Mouse (Mus musculus): Measurements from ENCODE around the gene Prkacb.

Prkacb gene

DNA sequence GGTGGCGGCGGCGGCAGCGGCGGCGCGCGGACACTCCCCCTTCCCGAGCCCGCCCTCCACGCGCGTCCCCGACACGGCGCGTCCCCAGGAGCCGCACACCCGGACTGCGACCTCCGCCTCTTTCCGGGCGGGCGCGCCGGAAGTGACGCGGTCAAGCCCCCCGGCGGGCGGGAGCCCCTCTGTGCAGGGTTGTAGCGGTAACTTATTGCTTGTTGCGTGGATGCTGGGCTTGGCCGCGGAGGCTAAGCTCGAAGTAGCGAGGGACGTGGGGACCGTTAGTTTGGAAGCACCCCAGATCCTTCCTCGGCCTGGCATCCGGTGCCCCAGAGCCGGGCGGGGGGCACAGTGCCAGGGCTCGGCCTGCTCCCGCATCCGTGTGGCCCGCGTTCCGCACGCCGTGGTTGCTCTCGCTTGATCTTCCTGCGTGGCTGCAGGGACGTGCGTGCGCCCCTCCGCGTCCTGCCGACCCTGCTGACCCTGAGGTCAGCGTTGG, at the start of gene Prkacb:
Gene Prkacb (minus strand): TSS at position 90 of the 493 bp plus-strand sequence.
- peak; percentile 77 for DNase-seq (ENCODE audit: low read depth, low spot score)

DNA sequence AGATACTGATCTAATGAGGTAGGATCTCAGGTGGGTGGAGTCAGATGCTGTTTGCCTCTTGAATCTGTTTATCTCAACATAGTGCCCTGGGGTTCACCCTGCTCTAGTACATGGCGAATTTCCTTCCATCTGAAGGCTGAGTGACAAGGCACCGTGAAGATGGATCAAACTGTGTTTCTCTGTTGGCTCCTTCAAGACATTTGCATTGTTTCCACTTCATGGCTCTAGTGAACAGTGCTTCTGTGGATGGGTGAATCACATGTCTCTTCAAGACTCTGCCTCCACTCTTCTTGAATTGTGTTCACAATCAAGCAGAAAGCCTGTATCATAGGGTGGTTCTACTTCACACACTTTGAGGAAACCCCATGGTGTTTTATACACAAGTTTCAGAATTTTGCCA, 47.5 kb upstream of the Prkacb start:
- DNase-seq (ENCODE audit: low read depth, low spot score) = no peak

DNA sequence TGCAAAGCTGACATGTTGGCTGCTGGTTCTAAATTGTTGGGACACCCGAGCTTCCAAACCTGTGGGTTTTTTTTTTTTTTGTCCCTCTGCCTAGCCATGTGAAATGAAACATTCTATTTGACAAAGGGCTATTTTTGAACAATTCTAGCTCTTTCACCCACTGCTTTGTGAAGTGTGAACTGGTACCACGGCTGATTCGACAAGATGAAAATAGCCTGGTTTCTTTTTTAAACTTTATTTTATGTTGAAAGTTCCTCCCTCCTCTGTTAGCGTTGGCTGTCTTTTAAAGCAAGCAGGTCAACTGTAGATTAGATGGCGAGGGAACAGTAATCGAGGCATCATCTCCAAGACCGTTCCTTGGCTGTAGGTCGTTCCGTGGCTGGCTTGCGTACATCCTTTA, 44.6 kb upstream of the Prkacb start:
- DNase-seq (ENCODE audit: low read depth, low spot score) = no peak

DNA sequence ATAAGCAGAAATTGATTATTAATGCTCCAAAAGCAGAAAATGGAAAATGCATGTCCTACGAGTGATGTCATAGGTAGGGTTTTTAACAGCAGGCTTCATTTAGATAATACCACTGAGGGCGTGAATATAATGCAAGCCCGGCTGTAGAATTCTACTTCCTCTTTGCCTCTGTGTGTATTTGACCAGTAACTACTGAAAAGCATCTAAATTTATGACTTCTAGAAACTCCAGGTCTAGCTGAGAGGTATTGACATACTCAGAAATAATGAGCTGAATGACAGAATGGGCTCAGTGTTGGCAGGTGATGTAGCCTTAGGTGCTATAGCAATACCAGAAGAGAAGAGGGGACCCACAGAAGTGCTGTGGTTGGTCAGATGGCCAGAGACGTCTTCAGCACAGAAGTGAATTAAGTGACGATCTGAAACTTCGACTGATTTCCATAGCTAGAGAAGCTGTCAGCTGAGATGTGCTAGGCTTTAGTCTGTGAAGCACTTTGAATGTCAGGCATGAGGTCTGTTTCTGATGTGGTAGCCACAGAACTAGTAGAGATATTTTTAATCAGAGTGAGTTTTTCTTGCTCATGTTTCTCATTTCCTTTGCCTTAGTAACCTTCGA, 41.8 kb upstream of the Prkacb start:
- no peak for DNase-seq (ENCODE audit: low read depth, low spot score)

DNA sequence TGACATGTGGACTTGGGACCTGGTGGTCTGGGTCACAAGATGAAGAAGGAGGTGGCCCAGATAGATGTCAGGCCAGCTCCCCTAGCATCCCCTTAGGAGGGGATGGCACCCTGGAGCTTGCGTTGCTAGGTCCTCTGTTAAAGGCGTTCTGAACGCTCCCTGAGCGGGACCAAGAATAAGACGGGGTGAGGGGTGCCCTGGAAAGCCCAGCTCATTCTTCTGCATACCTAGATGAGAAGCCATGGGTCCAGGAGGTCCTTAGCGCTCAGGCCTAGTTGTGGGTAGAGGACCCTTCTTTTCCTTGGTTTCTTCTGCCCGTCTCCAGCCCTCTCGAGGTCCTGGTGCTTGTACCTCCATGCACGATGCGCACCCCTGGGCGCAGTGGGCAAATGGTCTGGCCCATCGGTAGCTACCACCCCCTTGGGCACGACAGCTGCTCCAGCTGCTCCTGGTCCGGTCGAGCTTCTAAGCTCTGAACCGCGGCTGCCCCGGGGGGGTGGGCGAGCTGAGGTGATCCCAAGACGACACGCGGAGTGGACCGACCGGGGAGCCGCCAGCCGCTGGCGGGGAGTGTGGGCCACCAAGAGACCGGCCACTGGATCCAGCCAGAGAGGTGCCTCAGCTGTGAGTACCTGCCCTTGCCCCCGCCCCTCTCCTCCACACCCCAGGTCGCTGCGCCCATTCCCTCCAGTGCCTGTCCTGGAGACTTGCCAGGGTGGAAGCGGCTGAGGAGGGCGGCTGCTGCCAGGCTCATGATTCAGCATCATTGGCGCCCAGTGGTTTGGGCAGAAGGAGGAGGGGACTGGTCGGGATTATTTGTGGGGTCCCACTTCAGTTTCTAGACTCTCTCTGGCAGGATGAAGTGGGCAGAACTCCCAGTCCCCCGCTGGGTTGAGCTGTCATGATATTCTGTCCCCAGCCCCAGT, 39.4 kb upstream of the Prkacb start, which contains the start of gene Ttll7:
Gene Ttll7 (plus strand): TSS at position 402 of the 926 bp plus-strand sequence.
- peak; percentile 85 for DNase-seq (ENCODE audit: low read depth, low spot score)

DNA sequence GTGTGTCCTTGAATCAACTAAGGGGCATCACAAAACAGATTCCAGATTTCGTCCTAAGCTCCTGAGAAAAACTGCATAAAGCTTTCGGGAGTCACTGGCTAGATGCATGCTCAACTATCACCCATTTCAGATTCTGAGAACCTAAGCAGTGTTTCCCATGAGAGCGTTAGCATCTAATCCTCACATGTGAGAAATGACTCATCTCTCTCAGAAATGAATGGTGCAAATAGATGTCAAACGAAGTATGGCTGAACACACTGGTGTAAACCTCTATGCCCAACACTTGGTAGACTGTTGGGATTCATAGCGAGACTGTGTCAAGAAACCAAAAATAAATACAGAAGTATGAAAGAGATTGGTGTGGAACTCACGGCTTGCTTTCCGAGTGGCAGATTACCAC, 36.6 kb upstream of the Prkacb start:
- DNase-seq (ENCODE audit: low read depth, low spot score) = no peak

DNA sequence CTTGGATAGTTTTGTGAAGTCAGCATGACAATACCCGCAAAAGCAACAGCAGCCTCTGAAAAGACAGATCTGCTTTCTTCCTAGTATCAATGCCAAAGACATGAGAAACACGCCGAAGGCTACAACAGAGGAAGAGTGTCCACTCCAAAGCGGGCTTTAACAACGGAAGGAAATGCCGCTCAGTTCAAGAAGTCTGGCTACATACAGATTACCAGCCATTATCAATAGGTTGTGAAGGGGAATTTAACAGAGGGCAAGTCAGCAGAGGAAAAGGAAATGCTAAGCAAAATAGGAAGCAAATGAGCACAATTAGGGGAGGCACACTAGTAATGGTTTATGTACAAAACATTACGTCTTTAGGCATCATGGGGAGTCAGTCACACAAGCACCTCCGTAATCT, 35.3 kb upstream of the Prkacb start:
- DNase-seq (ENCODE audit: low read depth, low spot score) = no peak

DNA sequence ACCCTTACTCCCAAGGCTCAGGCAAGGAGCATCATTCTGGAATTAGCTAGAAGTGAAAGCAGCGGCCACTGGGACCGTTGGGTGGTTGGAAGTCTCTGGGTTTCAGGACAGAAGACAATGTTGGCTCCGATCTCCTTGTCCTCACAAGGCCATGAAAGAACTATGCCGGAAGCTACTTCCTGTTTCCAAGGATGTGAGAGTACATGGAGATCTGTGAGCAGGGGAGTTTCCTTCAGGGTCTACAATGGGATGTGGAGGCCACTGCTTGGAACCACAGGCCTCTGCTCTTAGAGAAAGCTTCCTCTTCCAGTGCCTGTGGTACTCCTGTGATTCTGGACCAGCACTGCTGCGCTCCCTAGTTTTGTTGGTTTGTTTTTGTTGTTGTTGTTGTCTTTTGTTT, 33.4 kb upstream of the Prkacb start:
- peak; percentile 15 for DNase-seq (ENCODE audit: low read depth, low spot score)

DNA sequence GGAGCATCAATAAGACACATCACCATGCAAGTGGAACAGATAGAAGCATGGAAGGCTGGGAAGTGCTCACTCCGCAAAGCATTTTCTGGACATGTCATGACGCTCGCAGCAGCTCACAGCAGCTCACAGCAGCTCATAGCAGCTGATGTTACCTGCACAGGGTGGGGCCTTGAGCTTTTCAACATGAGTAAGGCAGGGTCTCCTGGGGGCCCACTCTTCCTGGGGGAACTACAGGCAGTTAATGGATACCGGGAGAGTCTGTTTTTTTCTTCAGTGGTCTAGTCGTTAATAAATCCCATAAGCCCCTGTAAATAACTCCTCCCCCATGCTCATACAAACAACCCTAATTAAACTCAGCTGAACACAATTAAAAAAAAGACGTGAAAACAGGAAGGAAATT, 30.7 kb upstream of the Prkacb start:
- no peak for DNase-seq (ENCODE audit: low read depth, low spot score)

DNA sequence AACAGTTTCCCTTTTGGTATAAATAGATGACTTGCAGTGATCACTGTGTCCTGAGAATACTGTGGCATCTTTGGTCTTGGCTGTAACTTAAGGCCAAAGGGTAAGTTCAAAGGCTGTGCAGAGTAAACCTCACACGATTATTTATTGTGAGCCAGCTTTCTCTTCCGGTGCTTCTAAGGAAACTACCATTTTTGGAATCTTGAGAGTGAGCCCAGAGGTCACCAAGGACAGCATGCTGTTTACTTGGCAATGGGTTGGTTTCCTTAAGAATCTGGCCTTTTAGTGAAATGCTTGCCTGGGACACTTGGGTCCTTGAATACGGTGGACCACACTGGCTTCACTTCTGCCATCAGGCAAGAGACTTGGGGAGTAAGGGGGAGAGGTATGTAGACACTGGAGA, 30.0 kb upstream of the Prkacb start:
- DNase-seq (ENCODE audit: low read depth, low spot score) = peak; percentile 16

DNA sequence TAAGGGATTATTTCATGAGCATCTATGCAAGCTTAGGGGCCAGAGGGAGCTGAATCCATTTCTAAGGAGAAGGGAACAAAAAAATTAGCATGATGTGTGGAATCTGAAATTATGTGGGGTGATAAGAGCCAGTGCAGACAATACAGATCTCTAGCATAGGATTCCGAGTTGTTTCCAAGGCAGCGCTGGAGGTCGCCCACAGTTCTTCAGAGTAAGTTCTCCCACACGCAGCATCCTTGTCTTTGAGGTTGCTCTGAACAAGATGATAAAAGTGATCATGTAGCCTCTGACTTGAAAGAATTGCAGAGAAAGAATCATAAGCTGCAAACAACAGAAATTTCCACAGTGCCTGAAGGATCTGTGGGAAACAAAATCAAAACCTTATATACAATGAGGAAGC, 7.9 kb upstream of the Prkacb start:
- DNase-seq (ENCODE audit: low read depth, low spot score) = no peak

DNA sequence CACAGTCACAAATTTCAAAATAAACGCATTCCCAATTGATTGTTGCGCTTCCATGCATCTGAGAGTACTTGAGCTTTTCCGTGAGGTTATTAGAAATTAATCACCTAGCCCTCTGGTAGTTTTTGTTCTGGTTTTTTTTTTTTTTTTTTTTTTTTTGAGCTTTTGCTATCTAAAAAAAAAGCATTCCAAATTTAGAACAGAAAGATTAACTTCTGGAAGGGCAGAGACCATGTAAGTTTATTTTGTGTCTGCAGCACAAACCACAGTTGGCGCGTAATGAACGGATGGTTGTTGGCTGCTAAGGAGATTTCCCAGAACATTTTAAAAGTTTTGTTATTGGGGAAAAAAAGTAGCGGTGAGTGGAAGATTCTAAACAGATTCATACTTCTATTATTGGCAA, 834 bp upstream of the Prkacb start:
- no peak for DNase-seq (ENCODE audit: low read depth, low spot score)

DNA sequence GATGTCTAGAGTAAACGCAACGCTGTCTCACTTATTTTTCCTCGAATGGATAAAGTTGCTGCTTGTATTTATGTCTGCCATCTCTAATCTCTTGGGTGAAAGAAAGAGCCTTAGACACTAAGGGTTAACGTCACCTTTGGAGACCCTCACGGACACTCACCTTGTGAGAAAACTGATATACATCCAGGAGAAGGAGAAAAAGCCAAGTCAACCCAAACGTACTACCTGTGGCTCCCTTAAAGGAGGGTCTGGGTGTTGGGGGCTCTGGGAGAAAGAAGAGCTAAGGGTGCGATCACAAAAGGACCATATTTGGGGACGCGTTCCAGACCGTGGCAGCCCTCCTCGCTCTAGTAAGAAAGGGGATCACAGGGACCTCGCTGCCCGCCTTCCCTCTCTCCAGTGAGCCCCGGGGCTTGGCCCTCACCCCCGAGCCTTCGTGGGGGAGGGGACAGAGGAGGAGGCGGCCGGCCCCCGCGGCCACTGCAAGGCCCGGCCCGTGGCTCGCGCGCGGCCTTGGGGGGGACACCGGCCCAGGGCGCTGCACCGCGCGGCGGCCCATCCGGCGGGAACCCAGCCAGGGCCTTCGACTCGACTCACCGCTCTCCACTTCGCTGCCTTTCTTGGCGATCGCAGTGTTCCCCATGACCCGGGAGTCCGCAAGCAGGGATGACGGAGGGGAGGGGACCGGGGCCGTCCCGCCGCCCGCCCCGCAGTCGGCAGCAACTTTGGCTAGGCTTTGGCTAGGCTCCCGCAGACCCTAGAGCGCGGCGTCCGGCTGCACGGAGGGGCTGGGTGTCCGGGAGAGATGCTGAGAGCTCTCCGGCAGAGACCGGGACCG, 530 bp downstream of the Prkacb start:
- DNase-seq (ENCODE audit: low read depth, low spot score) = peak; percentile 18

DNA sequence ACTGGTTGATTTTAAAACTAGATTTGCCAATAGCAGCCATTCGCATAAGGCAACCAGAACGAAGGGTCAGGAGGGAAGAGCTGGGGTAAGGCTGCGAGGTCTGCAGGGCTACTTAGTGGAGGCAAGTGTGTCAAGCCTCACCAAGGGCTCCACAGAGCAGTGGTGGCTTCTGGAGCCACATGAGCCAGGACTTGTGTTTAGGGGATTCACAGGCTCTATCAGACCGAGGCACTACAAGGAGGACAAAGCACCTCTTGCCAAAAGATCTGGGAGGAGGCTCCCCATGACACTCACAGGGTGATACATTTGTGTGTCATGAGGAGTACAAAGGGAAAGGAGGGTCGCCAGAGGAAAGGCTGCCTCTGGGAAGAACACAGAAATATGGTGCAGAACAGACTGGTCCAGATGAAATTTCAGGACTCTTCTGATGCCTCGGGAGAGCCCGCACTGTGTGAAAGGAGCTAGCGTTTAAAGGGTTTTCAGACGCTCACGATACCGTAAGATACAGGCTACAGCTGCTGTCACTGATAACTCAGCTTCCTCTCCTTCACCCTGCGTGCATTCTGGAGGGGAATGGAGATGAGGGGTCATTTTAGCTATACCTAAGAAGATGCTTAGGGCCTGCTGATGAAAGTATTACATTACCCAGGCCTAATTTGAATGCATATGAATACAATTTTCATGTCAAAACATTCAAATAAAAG, 19.1 kb downstream of the Prkacb start:
- DNase-seq (ENCODE audit: low read depth, low spot score) = no peak

DNA sequence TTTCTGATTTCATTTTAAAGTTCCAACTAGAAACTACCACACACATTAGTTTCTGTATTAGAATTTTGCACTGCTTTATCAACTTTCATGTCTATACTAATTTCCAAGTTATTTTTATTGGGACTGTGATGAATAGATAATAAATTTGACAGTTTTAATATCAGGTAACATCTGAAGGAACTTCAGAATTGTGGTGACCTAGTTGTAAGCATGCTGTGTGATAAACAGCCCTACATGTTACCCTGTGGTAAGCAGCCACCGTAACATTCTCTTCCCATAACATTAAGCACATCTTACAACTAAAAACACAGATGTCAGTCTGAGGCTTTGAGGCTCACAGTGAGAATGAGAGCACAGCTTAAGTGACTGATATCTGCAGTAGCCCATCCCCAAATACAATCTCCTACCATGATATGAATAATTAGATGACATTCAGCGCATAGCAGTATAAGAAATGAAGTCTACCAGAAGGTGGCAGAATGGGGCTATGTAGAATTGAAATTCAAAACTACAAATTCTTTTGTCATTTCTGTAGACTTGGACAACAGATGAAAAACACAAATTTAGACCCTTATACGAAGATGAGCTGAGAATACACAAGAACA, 20.5 kb downstream of the Prkacb start:
- no peak for DNase-seq (ENCODE audit: low read depth, low spot score)

DNA sequence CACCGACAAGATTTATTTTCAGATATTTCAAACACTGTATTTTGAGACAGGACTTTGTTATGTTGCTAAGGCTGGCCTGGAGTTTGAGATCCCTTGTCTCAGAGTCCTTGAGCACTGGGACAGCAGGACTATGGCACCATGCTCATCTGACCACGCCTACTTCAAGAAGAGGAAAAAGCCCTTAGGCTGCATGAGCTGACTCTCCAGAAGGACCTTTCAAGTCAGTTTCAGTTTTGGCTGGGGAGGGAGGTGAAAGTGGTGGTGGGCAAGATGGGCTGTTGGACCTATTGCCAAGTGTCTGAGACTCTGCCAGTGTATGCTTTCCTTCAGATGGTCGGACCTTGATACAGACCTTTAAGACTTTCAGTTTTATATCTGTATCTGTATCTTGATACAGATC, 28.6 kb downstream of the Prkacb start:
- no peak for DNase-seq (ENCODE audit: low read depth, low spot score)

DNA sequence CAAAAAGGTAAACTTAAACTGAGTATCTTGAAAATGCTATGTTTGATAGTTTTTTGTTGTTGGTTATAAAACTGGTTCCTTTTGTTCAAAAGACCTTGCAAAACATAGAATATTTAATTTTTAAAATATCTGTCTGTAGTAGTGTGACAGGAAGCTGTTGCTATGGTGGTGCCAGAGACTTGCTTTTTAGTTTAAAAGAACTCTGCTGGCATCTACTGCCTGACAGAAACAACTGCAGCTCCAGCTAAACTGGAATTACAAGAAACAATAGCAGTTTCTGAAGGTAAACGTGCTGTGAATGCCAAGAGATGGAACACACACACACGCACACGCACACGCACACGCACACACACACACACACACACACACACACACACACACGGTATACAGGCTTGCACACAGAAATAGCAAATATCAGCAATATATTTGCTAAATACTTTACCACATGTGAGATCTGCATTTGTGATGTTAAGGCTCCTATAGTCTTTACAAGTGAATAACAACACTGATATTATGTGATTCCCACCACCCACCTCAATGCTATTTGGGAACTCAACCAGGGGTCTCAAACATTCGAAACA, 29.1 kb downstream of the Prkacb start:
- no peak for DNase-seq (ENCODE audit: low read depth, low spot score)

DNA sequence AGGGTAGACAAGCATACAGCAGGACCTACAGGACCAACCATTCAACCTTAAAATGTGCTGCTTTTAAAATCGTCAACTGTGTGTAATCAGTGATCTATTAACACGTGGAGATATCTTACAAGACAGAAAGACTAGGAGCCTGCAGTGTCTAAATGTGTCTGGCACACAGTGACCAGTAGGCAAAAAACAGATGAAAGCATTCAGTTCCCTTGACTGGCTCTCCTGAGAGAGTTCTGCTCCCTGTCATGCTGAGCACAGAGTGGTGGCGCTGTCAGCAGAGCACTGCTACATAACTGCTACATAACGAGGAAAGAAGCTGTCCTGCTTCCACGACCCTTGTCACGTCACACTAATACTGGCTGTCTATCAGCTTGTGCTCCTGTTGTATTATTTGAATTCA, 30.2 kb downstream of the Prkacb start:
- no peak for DNase-seq (ENCODE audit: low read depth, low spot score)

DNA sequence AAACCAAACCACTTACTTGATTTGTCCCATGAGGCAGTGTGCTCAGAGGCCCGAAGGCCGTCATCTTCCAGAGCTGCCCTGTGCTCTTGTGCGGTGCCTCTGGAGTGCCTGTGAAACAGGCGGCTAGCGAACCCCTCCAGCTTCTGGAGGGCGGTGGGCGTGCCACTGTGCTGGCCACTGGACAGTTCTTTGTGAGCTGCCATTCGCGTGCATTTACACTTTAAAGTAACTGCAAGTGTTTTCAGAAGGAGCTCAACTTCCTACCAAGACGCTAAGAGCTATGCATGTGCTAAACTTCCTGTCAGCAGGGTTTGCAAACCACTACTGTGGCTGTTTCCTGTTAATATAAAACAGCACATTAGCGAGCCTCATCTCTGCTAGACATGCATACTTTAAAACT, 31.7 kb downstream of the Prkacb start:
- DNase-seq (ENCODE audit: low read depth, low spot score) = no peak

DNA sequence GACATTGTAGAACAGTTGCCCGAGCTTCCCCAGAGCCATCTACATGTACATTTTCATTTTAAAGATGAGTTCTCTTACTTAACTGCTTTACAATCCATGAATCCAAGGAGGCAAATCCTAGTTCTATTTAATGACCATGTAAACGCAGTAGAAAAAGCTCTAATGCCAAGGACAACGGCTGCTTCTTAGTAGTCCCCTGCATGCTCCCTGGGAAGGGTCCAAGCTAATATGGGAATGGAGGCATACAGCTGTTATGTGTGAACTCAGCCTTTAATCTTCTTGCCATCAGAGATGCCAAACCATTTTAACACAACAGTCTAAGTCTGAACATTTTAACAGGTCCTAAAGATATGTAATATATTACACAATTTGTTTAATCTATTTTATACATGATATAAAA, 32.5 kb downstream of the Prkacb start:
- no peak for DNase-seq (ENCODE audit: low read depth, low spot score)

DNA sequence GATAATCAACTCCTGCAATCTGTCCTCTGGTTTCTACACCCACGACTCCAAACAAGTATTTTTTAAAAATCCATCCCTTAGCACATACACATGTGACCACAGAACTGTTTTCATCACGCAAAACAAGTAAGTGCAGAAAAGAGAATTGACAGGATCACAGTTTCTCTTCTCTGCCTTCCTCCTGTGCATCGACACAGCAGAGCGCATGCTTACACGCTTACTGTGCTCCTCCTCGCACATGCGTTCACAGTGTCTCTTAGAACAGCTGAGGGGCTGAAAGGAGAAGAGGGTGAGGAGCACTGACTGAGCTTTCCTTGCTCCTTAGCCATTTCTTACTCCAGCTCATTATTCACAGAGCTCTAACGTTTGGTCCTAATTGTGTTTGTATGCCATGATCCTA, 33.9 kb downstream of the Prkacb start:
- no peak for DNase-seq (ENCODE audit: low read depth, low spot score)

Measured in skeletal muscle tissue, adult 2 months (tissue).